Mouse (Mus musculus) midbrain, embryonic 12.5 days (tissue): Measurements from ENCODE around the gene Prss43. TPM values are rescaled to one million over a fixed set of nuclear protein-coding genes. Genes with fewer than 3 reads are reported as not detected.

Experiments
- ATAC-seq: fragments of 200-750 bp; cut with Nextera tagmentation; 2 replicates; pipeline ENCODE4 v1.8.0; 2017; ENCODE audit warnings: low read depth, moderate TSS enrichment, moderate library complexity; ENCODE audit not compliant: low FRiP score
- H3K27ac ChIP-seq: fragments of 300-500 bp; sonication (generic); replicated peaks from 2 replicates; pipeline ENCODE4 v1.5.1; 2016; ENCODE audit warnings: mild to moderate bottlenecking
- H3K27me3 ChIP-seq: fragments of 300-500 bp; sonication (generic); 2 replicates; pipeline ENCODE4 v1.6.1; 2016; ENCODE audit warnings: mild to moderate bottlenecking
- H3K36me3 ChIP-seq: fragments of 300-500 bp; sonication (generic); 2 replicates; pipeline ENCODE4 v1.6.1; 2016
- H3K4me1 ChIP-seq: fragments of 300-500 bp; sonication (generic); 2 replicates; pipeline ENCODE4 v1.6.1; 2016
- H3K4me2 ChIP-seq: fragments of 300-500 bp; sonication (generic); replicated peaks from 2 replicates; pipeline ENCODE4 v1.6.1; 2016; ENCODE audit warnings: mild to moderate bottlenecking, moderate library complexity
- H3K4me3 ChIP-seq: fragments of 300-500 bp; sonication (generic); 2 replicates; pipeline ENCODE4 v1.5.1; 2016; ENCODE audit warnings: mild to moderate bottlenecking
- H3K9ac ChIP-seq: fragments of 300-500 bp; sonication (generic); replicated peaks from 2 replicates; pipeline ENCODE4 v1.6.1; 2016; ENCODE audit warnings: mild to moderate bottlenecking, moderate library complexity
- H3K9me3 ChIP-seq: fragments of 300-500 bp; sonication (generic); 2 replicates; pipeline ENCODE4 v1.6.1; 2016; ENCODE audit warnings: mild to moderate bottlenecking
- WGBS: fragments of 180-500 bp; shearing (Covaris S2); methylation state at CpG from one replicate; pipeline ENCODE4 v1.1.7; 2016; 5-methylcytosine and 5-hydroxymethylcytosine counted together
- polyA plus RNA-seq: library from polyadenylated mRNA; unstranded; fragments of >200 nt; fragmentation: Nextera tagmentation; extraction: Ambion mirVana; gene quantifications from 2 replicates; pipeline ENCODE4 v1.2.1, GENCODE M21; 2016

The Prss43 gene
- polyA plus RNA-seq, 1 experiment from 2014 or later, result not detected

DNA sequence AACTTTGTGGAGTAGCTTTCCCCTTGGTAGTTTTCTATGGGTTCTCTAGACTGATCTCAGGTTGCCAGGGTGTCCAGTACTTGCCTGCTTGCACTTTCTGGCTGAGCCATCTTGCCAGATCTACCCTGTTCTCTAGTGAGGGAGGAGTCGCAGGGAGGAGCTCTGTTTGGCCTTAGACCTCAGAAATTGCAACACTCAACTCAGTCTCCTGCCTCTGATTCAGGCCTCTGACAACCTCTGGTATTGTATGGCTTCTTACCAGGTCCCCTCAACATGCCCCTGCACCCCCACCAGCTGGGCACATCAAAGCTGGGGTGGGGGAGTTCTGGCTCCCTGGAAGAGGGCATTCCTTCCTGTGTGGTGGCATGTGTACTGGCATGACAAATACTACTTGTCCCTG, 50.9 kb downstream of the Prss43 start:
- H3K27me3 ChIP-seq, result peaks cover 75% of the 10 kb centered on the region
- H3K27ac ChIP-seq, result no peak overlapping the region
- no peak for ATAC-seq
- no peaks in the 10 kb centered on the region for H3K36me3 ChIP-seq
- no peak overlapping the region for H3K9ac ChIP-seq
- H3K4me2 ChIP-seq, result no peak overlapping the region
- H3K4me1 ChIP-seq, result peaks cover 33% of the 10 kb centered on the region
- WGBS, result 85% methylated on average over 1 of the region's 1 CpGs
- no peak overlapping the region for H3K4me3 ChIP-seq
- no peaks in the 10 kb centered on the region for H3K9me3 ChIP-seq

DNA sequence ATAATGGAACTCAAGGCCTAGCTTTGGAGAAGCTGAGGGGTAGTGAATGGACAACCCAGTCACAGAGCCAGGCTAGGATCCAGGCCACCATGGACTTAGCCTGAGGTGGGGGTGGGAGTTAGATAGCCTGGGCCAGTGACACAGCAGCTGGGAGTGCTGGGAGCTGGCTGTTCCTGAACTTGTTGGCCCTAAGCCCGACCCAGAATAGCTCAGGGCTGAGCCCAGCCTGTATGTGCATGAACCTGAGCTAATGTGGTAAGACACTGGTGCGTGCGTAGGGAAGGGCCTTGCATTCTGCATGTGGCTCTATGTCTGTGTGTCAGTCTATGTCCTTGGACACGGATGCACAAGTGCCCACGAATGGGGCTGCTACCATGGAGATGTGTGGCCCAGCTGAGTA, 51.4 kb downstream of the Prss43 start:
- H3K9ac ChIP-seq, result no peak overlapping the region
- no peaks in the 10 kb centered on the region for H3K36me3 ChIP-seq
- peaks cover 33% of the 10 kb centered on the region for H3K4me1 ChIP-seq
- H3K27me3 ChIP-seq, result peaks cover 69% of the 10 kb centered on the region
- H3K4me3 ChIP-seq, result no peak overlapping the region
- ATAC-seq, result no peak
- no peak overlapping the region for H3K4me2 ChIP-seq
- no peaks in the 10 kb centered on the region for H3K9me3 ChIP-seq
- 82% methylated on average over 5 of the region's 5 CpGs for WGBS
- no peak overlapping the region for H3K27ac ChIP-seq

DNA sequence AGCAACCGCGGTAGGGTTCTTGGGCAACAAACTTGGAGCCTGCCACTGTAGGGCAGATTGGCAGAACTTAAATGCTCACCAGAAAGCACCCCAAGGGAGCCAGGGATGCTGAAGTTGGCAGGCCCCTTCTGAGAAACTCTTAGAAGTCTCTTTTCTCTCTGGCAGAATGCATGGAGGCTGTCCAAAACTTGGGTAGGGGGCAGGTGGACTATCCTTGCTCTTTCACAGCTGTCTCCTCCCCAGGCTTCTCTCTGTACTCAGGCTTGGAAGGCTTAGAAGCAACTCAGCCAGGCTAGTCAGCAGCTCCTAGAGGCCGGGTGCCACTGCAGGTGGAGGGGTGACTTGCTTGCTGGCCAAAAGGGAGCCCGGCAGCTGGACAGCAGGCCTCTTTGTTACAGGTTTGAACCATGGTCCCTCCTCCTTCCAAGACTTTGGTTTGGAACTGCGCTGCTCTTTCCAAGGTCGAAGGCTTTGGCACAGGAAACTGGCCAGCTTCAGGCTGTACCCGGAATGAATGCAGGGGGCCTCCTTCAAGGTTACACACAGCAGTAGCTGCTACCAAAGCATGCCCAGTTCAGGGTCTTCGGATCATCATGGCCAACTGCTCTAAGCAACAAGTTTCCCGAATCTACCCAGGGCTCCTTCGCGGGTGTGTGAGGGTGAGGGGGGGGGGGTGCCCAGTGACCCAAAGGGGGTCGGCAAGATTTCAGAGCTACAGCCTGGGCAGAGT, 52.9 kb downstream of the Prss43 start, which contains the start of gene Als2cl:
Gene Als2cl, plus strand, starts transcription at position 680 of the 730 bp plus-strand sequence.
- 13% methylated on average over 12 of the region's 12 CpGs for WGBS

DNA sequence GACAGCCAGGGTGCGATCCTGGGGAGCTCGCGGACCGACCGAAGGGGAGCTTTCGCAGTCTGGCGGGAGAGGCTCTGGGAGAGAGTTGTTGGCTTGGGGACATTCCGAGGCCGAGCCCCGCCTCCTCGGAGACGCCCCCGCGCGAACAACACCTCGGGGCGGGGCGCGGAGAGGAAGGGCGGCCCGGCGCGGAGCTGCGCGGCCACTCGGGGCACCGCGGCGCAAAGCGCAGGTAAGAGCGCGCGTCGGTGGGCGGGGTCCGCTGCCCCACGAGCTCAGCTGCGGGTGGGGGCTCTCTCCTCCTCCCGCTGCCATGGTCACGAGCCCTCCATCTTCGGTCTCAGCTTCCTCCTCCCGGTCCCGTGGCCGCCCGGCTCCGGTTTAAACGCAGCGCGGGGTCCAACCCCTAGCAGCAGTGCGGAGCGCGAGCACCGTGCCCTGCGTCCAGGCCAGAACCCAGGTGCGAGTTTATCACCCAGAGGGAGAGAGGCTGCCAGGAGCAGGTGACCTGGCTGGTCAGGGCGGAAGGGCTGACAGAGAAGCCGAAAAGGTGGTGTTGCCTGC, 53.6 kb downstream of the Prss43 start, which contains the start of gene Tmie:
Gene Tmie, minus strand, starts transcription at position 116 of the 564 bp plus-strand sequence.
- H3K27ac ChIP-seq, result no peak within 1 kb of the TSS
- no peaks in the 10 kb centered on the region for H3K36me3 ChIP-seq
- peak within 1 kb of the TSS; percentile 11; the same call in 1 of the 2 replicates for H3K9ac ChIP-seq
- H3K4me3 ChIP-seq, result peak within 1 kb of the TSS; percentile 43
- H3K4me2 ChIP-seq, result peak within 1 kb of the TSS; percentile 65
- peaks cover 52% of the 10 kb centered on the region for H3K27me3 ChIP-seq
- H3K9me3 ChIP-seq, result no peaks in the 10 kb centered on the region
- ATAC-seq, result no peak
- H3K4me1 ChIP-seq, result peaks cover 17% of the 10 kb centered on the region
- 1% methylated on average over 39 of the region's 57 CpGs for WGBS

More for the DNA sequence above, 52.9 kb downstream of the Prss43 start, which contains the start of gene Als2cl:
- H3K4me2 ChIP-seq, result peak within 1 kb of the TSS; percentile 65
- no peaks in the 10 kb centered on the region for H3K36me3 ChIP-seq
- no peak for ATAC-seq
- peak within 1 kb of the TSS; percentile 43 for H3K4me3 ChIP-seq
- peak within 1 kb of the TSS; percentile 11; the same call in 1 of the 2 replicates for H3K9ac ChIP-seq
- peaks cover 55% of the 10 kb centered on the region for H3K27me3 ChIP-seq
- H3K4me1 ChIP-seq, result peaks cover 24% of the 10 kb centered on the region
- H3K27ac ChIP-seq, result no peak within 1 kb of the TSS
- no peaks in the 10 kb centered on the region for H3K9me3 ChIP-seq

DNA sequence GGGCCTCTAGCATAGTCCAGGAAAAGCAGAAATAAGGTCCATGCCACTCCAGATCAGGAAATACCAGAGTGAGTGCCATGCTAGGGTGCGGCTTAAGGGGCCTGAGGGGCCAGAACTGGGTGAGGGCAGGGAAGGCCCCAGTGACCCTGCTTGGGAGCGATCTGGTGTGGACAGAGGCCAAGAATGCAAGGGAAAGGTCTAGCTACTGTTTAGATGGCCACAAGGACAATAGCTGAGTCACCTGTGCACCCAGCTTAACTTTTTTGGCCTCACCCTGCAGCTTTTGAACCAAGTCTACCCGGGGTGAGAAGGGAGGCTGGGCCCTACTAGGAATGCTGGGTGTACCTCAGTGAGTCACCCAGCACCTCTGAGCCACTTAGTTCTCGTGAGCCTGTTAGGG, 54.3 kb downstream of the Prss43 start:
- peaks cover 48% of the 10 kb centered on the region for H3K27me3 ChIP-seq
- H3K4me2 ChIP-seq, result peak overlapping the region; percentile 65
- H3K4me1 ChIP-seq, result peaks cover 12% of the 10 kb centered on the region
- H3K4me3 ChIP-seq, result peak overlapping the region; percentile 43; the same call in 1 of the 2 replicates
- 75% methylated on average over 4 of the region's 4 CpGs for WGBS
- H3K27ac ChIP-seq, result no peak overlapping the region
- H3K36me3 ChIP-seq, result no peaks in the 10 kb centered on the region
- H3K9ac ChIP-seq, result no peak overlapping the region
- no peak for ATAC-seq
- H3K9me3 ChIP-seq, result no peaks in the 10 kb centered on the region

Other genes starting within 250 kb of the Prss43 start
- 41.0 and 44.6 TPM in 2 replicates for gene Nradd, start 202.2 kb upstream of the Prss43 start, polyA plus RNA-seq
- 2.6 and 3.4 TPM in 2 replicates for gene Nbeal2, start 172.5 kb upstream of the Prss43 start, polyA plus RNA-seq
- gene Ccdc12, start 170.2 kb upstream of the Prss43 start, polyA plus RNA-seq, result 132 and 136 TPM in 2 replicates
- 1.2 and 1.3 TPM in 2 replicates for gene Myl3, start 84.8 kb upstream of the Prss43 start, polyA plus RNA-seq
- 32.8 and 35.7 TPM in 2 replicates for gene Pth1r, start 79.5 kb upstream of the Prss43 start, polyA plus RNA-seq
- gene Prss42, start 28.5 kb upstream of the Prss43 start, polyA plus RNA-seq, result not detected in 2 replicates
- gene Prss44, start 12.7 kb upstream of the Prss43 start, polyA plus RNA-seq, result not detected in 2 replicates
- not detected in 2 replicates for gene Prss45, start 7.9 kb downstream of the Prss43 start, polyA plus RNA-seq
- gene Prss46, start 17.8 kb downstream of the Prss43 start, polyA plus RNA-seq, result not detected in 2 replicates
- 0.21 TPM in 1 of 2 replicates, not detected in the other for gene Prss50, start 31.3 kb downstream of the Prss43 start, polyA plus RNA-seq
- 0.88 and 1.3 TPM in 2 replicates for gene Als2cl, start 53.2 kb downstream of the Prss43 start, polyA plus RNA-seq
- 0.17 and 0.24 TPM in 2 replicates for gene Tmie, start 53.4 kb downstream of the Prss43 start, polyA plus RNA-seq
- gene Fam240a, start 90.2 kb downstream of the Prss43 start, polyA plus RNA-seq, result not detected in 2 replicates
- gene Tdgf1, start 119.5 kb downstream of the Prss43 start, polyA plus RNA-seq, result not detected in 2 replicates
- 0.35 TPM in 1 of 2 replicates, not detected in the other for gene Lrrc2, start 124.9 kb downstream of the Prss43 start, polyA plus RNA-seq
- not detected in 2 replicates for gene Rtp3, start 163.9 kb downstream of the Prss43 start, polyA plus RNA-seq
- 1.1 and 1.8 TPM in 2 replicates for gene Ltf, start 192.6 kb downstream of the Prss43 start, polyA plus RNA-seq
- 1.3 and 1.5 TPM in 2 replicates for gene Ccrl2, start 230.8 kb downstream of the Prss43 start, polyA plus RNA-seq